Mouse (Mus musculus): ENCODE data around the gene Cacna1d.

The Cacna1d gene

DNA sequence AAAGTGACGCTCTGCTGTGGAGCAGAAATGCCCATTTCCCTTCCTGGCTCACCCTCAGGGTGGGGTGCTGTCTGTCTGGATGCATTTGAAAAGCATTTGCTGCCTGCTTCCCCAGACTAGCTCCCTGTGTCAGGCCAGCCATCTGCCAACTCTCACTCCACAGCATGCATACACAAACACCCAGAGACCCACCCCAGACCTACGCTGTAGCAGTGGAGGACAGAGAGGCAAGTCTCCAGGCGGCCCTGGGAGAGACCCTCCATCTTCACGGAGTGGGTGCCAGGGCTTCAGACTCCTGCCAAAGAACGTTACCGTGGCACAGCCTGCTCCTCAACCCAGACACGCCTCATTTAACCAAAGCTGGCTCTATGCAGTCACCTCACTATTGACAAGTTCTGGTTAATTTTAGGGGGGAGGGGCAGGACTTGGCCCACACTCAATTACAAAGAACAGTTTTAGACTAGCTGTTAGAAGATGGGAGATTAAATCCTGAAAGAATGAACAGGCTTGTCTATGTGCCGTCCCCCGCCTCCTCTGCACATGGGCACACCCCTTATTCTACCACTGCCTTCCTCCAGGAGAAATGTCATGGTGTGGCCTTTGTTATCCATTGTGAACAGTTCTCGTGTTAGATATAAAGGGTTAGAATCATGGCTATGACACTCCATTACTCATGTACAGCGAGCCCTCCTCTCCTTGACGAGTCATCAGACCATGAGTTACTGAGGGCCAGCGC is 435.1 kb downstream of the Cacna1d start:
- DNase-seq, result no peak

DNA sequence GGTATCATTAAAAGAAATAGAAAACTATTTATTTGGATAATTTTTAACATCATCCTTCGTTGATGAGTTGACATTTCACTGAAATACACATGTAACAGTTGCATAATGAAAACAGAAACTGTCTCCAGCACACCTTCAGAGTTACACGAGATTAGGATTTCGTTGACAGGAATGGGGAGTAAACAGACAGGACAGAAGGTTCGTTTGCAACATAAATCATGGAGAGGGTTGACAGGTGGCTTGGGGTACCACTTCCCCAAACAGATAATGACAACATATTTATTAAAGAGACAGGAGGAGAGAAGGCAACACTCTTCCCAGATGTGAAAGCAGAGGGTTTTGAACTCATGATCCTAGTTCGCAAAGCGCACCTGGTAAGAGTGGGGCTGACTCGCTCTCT is 436.3 kb downstream of the Cacna1d start:
- DNase-seq, result no peak

DNA sequence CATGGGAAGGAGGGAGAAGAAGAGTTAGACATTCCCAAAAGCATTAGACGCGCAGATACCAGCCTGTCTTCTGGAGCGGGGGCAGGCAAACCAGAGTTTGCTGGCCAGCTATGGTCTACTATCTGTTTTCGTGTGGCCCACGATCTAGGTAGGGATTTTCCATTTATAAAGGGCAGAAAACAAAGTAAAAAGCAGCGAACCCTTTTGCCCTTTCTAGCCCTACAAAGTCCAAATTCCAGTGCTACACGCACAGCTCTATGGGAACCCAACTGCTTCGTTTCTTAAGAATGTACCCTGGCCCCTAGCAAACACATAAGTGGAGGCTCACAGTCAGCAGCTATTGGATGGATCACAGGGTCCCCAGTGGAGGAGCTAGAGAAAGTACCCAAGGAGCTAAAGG is 441.0 kb downstream of the Cacna1d start:
- DNase-seq, result no peak

DNA sequence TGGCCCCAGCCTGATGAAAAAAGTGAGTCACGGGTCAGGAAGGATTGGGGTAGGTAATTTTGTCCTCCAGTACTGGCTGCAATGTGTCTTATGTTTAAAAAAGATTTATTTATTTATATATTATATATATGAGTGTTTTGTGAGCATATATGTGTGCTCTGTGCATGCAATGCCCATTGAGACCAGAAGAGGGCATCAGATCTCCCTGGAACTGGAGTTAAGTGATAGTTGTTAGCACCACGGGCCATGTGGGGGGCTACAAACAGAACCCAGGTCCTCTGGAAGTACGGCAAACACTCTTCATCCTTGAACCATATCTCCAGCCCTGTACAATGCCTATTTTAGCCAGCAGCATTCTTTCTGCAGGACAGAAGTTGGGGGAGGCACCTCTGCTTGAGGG is 443.2 kb downstream of the Cacna1d start:
- DNase-seq, result no peak

DNA sequence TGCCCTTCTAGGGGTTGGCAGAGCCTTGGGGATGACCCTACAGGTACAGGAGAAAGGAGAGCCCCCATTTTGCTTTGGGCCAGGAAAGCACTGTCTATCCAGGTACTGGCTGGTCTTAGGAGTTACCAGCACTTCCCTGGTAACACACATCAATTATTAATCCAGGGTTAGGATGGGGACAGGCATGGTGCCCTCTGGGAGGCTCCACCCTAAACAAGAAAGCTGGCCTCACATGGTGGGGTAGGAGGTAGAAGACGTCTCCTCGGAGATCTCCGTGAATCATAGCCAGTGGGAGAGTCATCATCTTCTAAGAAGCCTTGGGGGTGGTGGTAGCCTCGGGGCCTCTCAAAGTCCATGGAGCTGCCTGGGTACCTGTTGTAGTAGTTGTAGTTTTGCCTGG is 444.3 kb downstream of the Cacna1d start:
- DNase-seq, result no peak

DNA sequence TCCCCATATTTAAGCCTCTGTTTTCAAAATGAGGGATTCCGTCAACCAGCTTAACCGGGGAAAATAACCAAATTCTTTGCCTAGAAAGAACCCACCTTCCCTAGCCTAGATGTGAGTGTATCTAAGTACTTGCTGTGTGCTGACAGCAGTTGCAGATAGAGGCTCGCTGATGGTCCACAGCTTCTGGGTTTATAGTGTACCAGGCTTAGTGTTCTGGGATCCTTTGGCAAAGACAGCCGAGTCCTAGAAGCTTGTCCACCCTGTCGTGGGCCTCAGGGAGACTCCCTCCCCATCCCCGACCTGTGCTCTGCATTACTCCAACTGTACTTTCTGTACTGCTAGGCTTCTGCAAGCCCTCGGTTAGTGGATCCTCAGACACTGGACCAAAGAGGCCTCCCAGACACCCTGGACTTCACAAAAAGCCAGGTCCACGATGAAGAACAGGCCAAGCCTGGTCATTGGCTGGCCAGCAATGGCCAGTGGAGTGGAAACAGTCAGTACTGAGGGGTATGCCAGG is 445.5 kb downstream of the Cacna1d start:
- DNase-seq, result no peak

DNA sequence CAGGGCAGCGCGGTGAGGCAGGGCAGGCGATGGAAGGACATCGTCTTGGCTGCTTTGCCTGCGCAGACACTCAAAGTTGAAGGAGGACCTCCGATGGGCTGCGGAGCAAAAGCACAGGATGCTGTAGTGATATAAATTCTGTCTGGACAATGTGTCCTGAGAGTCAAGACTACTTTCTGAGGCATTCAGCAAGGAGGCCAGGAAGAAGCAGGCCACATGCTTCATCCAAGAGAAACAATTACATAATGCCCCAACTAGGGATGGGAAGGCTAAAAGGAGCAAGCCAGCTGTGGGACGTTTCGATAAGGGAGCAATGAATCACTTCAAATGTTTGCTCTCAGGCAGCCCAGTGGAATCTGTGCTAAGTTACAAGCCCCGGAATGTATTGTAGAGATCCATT is 446.0 kb downstream of the Cacna1d start:
- no peak for DNase-seq

DNA sequence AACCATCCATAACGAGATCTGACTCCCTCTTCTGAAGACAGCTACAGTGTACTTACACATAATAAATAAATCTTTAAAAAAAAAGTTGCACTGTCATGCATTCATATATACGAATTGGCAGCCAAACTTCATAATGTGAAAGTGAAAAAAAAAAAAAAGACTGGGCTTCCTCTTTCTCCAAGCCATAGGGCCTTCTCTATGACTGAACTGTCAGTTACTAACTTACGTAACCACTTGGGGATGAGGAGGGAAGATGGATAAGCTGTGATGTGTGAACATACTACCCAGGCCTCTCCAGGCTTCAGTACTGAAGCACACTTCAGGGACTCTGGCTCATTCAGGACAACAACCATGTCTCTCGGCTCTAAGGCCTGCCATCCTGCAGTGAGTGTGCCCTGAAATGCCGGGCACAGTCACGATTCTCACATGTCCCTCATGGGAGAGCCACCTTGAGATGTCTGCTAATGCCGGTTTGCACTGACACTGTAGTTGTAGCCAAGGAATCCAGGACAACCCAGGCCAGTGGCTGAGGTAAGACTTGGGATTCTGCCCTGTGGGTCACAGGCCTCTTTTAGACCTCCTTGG is 447.8 kb downstream of the Cacna1d start:
- no peak for DNase-seq

DNA sequence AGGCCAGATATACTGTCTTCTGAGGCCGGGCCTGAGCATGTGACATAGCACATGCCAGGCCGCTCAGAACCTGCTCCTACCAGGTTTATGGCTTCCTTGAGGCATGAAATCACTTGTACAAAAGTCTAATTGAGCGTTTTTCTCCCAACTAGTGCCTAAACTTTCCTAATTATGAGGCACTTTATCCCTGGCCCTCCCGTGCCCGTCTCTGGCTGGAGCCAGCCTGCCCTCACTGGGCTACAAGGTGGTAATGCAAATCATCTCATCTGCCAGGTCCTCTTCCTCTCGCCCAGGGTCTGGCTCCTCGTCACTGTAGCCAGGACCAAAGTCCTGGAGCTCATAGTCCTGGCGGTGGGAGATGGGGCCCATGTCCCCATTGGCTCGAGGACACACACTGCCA is 449.4 kb downstream of the Cacna1d start:
- no peak for DNase-seq

DNA sequence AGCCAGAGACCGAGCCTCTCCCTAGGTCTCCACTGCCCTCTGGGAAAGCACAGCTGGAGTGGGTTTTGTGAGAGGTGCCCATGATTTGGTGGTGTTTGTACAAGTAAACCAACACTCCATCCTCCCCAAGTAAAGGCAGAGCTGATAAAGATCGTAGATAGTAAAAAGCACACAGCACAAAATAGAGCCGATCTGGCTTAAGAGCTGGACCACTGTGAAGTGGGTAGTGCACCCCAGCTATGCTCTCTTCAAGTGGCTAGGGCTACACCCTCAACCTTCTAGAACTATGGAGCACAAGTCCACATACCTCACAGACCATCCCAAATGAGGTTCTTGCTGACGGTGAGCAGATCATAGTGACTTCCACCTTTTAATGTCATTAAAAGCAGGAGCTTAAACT is 451.8 kb downstream of the Cacna1d start:
- DNase-seq, result no peak

DNA sequence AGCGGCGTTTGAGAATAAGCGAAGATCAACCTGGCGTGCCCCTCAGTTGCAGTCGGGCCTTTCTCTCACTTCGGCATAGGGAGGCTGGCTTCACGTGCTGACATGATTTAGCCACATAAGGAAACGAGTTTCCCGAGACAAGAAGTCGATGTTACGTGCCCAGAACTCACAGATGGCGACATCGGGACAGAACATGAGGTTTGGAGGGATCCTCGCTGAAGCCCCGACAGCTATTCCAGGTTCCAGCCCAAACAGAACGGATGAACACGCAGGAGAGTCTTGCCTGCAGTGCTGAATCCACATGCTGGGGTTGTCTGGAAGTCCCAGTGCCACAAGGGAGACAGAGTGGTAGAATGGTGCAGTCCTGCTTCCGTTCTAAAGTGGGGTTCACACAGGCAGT is 452.8 kb downstream of the Cacna1d start:
- no peak for DNase-seq

DNA sequence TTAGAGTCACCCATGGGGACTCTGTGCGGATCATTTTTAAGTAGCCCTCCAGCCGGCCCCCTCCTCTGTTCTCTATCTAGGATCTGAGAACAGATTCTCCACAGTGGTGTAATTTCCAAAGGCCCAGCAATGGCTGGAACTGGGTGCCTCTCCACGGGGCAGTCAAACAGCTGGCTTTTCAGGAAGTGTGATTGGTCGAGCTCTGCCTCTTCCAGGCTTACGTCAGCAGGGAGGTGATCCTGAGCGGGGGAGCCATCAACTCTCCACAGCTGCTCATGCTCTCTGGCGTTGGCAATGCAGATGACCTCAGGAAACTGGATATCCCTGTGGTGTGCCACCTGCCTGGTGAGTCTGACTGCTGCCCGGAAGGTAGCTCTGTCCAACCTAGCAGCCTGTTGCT is 457.9 kb downstream of the Cacna1d start:
- DNase-seq, result no peak

DNA sequence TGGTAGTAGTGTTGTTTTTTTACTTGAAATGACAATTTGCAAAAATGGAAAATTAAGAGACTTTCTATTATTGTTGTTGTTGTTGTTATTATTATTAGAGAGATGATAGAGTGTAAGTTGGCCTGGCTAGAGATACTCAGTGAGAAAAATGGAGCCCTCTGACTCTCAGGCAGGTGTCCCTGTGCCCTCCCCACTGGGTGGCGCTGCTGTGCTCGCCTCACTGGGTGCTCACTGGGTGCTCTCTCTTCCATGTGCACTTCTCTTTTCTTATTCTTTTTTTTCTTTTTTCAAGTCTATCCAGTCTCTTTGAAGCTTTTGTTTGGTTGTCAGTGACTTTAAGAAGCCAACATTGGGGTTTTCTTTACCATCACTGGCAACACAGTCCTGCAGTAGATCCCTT is 463.9 kb downstream of the Cacna1d start:
- DNase-seq, result no peak

DNA sequence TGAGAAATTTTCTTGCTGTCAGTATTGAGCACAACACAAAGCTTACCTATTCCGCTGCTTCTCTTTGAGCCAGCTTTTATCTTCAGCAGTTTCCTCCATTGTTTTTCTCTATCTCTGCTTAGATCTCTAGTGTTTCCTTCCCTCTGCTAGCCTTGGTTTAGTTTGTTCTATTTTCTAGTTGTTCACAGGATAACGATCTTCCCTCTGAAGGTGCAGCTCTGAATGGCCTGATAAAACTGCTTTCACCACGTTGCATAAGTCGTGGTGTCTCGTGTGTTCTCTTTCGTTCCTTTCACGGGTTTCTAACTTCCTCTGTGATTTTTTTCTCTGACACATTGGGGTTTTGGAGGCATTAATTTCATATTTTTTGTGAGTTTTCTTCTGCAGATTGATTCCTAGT is 466.9 kb downstream of the Cacna1d start:
- no peak for DNase-seq

DNA sequence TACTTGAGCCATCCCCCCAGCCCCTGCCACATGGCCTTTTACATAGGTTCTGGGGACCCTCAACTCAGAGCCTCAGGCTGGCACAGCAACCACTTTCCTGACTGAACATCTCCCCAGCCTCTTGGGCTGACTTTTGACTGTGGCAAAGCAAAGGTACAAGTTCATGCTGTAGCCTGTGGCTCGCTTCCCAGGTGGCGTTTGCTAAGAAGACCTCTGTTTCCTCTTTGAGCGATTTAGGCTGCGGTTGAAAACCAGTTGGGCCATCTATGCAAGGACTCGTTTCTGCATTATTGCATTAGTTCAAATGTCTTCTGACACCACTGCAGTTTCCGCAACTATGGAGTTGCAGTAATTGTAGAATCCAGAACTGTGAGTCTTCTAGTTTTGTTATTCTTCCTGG is 468.8 kb downstream of the Cacna1d start:
- DNase-seq, result no peak

DNA sequence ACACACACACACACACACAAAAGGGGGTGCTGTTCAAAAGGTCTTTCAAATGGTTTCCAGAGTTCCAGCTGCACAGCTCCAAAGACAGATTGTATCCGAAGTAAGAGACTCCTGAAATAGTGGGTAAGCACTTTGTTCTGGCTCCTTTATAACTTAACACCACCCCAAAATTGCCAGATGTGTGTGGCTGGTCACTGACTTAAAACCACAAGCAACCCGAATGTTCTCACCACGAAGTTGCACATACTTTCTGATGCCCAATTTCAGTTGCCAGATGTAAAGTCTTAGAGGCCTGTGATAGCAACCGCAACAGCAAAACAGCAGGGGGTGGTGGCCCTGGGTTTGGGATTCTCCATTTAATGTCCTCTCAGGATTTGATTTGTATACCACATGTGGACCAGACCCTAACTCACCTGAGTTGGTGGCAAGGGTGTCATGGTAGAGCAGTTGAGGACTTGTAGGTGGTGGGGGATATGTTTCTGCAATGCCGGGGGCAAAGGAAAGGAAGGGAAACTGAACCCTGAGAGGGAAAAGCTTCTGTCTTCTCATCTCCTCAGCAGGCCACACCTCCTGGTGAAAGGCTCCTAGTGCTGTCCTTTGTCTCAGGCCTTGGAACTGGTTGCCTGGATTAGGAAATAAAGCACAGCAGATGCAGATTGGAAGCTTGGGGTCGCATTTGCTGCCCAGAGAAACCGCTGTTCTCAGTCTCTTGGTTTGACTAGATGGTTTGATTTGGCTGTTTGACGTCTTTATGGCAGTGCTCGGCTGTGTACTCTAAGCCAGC is 471.3 kb downstream of the Cacna1d start:
- no peak for DNase-seq

DNA sequence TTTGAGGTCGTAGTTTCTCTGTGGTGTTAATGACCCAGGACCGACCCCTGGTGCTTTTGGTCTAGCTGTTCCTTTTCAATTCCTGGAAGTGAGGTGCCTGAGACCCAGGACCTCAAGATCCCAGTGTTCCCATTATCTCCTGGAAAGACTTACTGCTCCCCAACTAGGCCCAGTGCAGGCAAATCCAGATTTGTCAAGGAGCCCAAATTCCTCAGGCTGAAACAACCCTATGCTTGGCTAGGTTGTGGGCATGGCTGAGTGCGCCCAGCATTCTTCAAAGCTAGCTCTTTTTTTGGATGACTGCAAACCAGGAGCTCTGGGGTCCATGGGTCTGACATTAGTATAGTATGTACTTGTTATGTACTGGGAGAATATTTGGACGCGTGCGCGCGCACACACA is 471.9 kb downstream of the Cacna1d start:
- DNase-seq, result no peak

DNA sequence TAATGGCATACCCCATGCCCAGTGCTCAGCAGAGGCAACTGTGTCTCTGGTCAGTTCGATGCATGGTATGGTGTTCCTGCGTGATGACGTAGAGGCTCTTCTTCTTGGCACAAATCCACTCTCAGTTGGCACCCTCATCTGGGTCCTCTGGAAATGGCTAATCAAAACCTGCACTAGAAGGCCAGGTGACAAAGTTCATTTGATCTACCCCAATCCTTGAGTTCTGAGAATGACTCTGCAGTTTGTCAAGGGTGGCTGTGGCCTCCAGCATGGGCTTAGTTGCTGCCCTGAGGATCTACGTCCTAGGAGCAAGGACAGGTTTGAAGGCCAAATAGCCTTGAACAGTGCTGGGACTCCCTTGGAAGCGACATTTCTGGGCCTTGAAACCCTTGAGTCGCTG is 472.4 kb downstream of the Cacna1d start:
- no peak for DNase-seq

DNA sequence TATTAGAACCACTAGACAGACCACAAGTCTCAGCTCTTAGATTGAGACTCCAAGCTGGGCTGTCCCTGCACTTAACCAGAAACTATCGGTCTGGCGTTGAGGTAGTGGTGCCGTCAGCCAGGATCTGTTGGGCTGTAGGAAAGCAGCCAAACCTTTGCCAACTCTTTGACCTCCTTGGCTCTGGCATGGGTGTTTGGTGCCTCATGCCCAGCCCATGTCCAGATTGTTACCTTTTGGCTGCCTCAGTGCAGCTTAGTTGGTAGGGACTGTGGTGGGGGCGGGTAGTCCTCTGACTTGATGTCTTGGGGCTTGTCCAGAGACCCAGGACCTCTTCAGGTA is 472.8 kb downstream of the Cacna1d start:
- DNase-seq, result no peak

DNA sequence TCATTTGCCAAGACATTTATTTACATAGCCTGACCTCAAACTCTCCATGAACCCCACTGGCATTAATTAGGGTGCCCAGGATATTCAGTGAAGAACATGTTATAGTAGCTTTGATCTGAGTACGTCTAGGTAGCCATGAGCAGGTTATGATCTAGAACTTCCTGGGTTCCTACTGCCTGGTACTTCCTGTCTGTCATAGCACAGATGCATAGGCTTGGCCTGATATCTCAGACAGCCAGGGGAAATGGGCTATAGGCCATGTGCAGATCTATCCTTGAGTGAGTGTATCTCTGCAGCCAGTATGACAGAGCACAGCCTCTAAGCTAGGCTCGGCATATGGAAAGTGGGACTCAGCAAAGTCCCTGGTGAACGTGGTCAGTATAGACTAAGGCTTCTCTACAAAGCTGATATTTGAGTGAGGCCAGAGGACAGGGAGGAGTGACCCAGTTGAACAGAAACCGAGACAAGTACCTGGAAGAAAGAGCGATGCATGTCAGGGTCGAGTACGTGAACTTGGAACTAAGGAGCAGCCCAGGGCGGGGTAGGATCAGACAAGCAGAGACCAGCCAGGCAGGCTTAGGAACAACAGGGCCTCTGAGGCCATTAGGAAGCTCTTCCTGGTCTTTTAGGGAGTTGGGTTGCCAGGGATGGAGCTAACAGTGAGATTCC is 473.3 kb downstream of the Cacna1d start:
- no peak for DNase-seq

DNA sequence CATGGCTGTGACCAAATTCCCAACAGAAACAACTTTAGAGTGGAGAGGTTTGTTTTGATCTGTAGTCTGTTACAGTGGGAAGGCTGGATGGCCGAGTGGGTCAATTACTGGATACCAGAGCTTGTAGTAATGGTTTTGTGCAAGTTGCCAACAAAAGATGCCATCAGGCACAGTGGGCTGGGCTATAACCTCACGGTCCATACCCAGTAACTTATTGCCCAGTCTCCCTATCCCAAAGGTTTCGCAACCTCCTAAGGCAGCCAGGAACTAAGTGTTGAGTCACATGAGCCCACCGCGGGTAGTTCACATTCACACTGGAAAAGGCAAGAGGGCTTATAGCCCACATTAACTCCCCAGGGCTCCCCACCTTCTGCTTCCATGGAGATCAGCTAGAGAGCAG is 474.6 kb downstream of the Cacna1d start:
- no peak for DNase-seq

DNA sequence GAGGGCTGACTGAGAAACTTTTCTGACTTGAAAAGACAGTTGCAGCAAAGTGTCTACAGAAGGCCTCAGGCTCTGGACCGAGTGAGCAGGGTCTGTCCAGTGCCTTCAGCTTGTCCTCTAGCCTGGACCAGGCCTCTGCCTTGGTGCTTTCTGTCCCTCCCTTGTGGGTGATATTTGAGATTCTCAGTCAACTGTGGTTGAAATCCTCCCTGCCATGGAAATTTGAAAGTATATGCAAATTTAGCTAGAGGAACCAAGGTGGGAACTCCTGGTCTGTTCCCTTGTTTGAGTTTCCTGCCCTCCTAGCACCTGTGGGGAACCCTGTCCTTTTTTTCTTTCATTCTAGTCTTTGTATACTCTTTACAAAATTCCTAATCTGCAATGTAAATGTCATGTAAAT is 476.2 kb downstream of the Cacna1d start:
- DNase-seq, result no peak

DNA sequence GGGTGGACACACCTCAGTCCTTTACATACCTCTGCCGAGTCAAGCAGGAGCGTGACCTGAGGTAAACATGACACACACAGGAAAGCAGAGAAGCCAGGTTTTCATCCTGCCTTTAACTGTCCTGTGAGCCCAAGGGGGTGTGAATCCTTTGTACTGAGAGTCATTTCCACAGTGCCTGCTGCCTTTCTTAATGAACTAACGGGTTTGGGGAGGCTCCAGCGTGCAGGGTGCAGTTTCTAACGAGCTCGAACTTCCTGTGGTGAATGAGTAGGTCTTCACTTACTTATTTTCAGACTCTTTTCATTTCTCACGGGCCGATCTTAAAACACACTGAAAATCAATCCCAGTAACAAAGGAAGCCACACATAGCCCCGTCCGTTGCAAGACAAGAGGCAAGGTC is 476.8 kb downstream of the Cacna1d start:
- no peak for DNase-seq
